Mouse (Mus musculus) liver, embryonic 16.5 days (tissue): ENCODE results near the gene Ngef. TPM values are rescaled to one million over a fixed set of nuclear protein-coding genes. Genes with fewer than 3 reads are reported as not detected.

Experiments
- ATAC-seq: fragments of 200-750 bp; cut with Nextera tagmentation; 2 replicates; pipeline ENCODE4 v1.8.0; 2017; ENCODE audit warnings: low read depth, mild to moderate bottlenecking, moderate number of reproducible peaks, moderate library complexity
- H3K27ac ChIP-seq: fragments of 300-500 bp; sonication (generic); 2 replicates; pipeline ENCODE4 v1.5.1; 2014; ENCODE audit warnings: mild to moderate bottlenecking, low read length
- H3K27me3 ChIP-seq: fragments of 300-500 bp; sonication (generic); 2 replicates; pipeline ENCODE4 v1.6.1; 2014; ENCODE audit warnings: low read depth, low read length, mixed read lengths; ENCODE audit not compliant: control insufficient read depth, insufficient read depth
- H3K36me3 ChIP-seq: fragments of 300-500 bp; sonication (generic); 2 replicates; pipeline ENCODE4 v1.6.1; 2014; ENCODE audit warnings: mild to moderate bottlenecking; ENCODE audit not compliant: control insufficient read depth, insufficient read depth
- H3K4me1 ChIP-seq: fragments of 300-500 bp; sonication (generic); 2 replicates; pipeline ENCODE4 v1.6.1; 2014; ENCODE audit warnings: low read depth, low read length, mixed read lengths; ENCODE audit not compliant: control insufficient read depth
- H3K4me2 ChIP-seq: fragments of 300-500 bp; sonication (generic); 2 replicates; pipeline ENCODE4 v1.6.1; 2014; ENCODE audit warnings: low read depth, low read length, mixed read lengths
- H3K4me3 ChIP-seq: fragments of 300-500 bp; sonication (generic); 2 replicates; pipeline ENCODE4 v1.5.1; 2014; ENCODE audit warnings: low read depth, mild to moderate bottlenecking, low read length
- H3K9ac ChIP-seq: fragments of 300-500 bp; sonication (generic); 2 replicates; pipeline ENCODE4 v1.6.1; 2014; ENCODE audit warnings: low read depth, low read length
- H3K9me3 ChIP-seq: fragments of 300-500 bp; sonication (generic); replicated peaks from 2 replicates; pipeline ENCODE4 v1.6.1; 2016; ENCODE audit warnings: low read length; ENCODE audit not compliant: control insufficient read depth
- WGBS: fragments of 180-500 bp; shearing (Covaris S2); extraction: QIAGEN DNeasy Blood & Tissue Kit; methylation state at CpG from one replicate; pipeline ENCODE4 v1.1.7; 2014; ENCODE audit not compliant: insufficient replicate concordance; 5-methylcytosine and 5-hydroxymethylcytosine counted together
- polyA plus RNA-seq: library from polyadenylated mRNA; unstranded; fragments of >200 nt; fragmentation: Nextera tagmentation; extraction: Ambion mirVana; gene quantifications from 2 replicates; pipeline ENCODE4 v1.2.1, GENCODE M21; 2015

The Ngef gene
- polyA plus RNA-seq, 1 experiment from 2014 or later = 10.3 TPM

- no peak for ATAC-seq
- Histone ChIP-seq H3K9me3 (no peaks in the 10 kb centered on the region), H3K4me1 (no peaks in the 10 kb centered on the region; the same call in 1 of the 2 replicates), H3K27me3 (no peaks in the 10 kb centered on the region), H3K27ac (no peak overlapping the region), H3K4me2 (no peak overlapping the region), H3K9ac (no peak overlapping the region), H3K36me3 (no peaks in the 10 kb centered on the region), H3K4me3 (no peak overlapping the region)
- WGBS = 67% methylated on average over 2 of the region's 2 CpGs
These were observed 31.6 kb upstream of the Ngef start for GRCm38 (mm10) chr1:87605296-87605695.

GRCm38 (mm10) chr1:87603389-87603788, 29.7 kb upstream of the Ngef start:
- Histone ChIP-seq H3K4me1 (no peaks in the 10 kb centered on the region; the same call in 1 of the 2 replicates), H3K36me3 (no peaks in the 10 kb centered on the region), H3K4me2 (no peak overlapping the region), H3K27me3 (no peaks in the 10 kb centered on the region), H3K9me3 (no peaks in the 10 kb centered on the region), H3K27ac (no peak overlapping the region), H3K4me3 (no peak overlapping the region), H3K9ac (no peak overlapping the region)
- 60% methylated on average over 5 of the region's 5 CpGs for WGBS
- ATAC-seq = no peak

GRCm38 (mm10) chr1:87601801-87602200, 28.1 kb upstream of the Ngef start:
- H3K4me2 ChIP-seq = no peak overlapping the region
- no peak for ATAC-seq
- 41% methylated on average over 2 of the region's 2 CpGs for WGBS

GRCm38 (mm10) chr1:87600533-87600932, 26.9 kb upstream of the Ngef start:
- H3K4me2 ChIP-seq = no peak overlapping the region
- H3K9me3 ChIP-seq = no peaks in the 10 kb centered on the region
- H3K4me3 ChIP-seq = no peak overlapping the region
- no peaks in the 10 kb centered on the region for H3K4me1 ChIP-seq
- WGBS = 53% methylated on average over 7 of the region's 7 CpGs
- no peak overlapping the region for H3K27ac ChIP-seq
- no peaks in the 10 kb centered on the region for H3K36me3 ChIP-seq
- no peak overlapping the region for H3K9ac ChIP-seq
- no peaks in the 10 kb centered on the region for H3K27me3 ChIP-seq
- ATAC-seq = peak; percentile 63; the same call in 1 of the 2 replicates

More at GRCm38 (mm10) chr1:87601801-87602200, 28.1 kb upstream of the Ngef start:
- H3K9me3 ChIP-seq = no peaks in the 10 kb centered on the region
- no peaks in the 10 kb centered on the region for H3K36me3 ChIP-seq
- H3K4me3 ChIP-seq = no peak overlapping the region
- no peaks in the 10 kb centered on the region for H3K27me3 ChIP-seq
- no peak overlapping the region for H3K9ac ChIP-seq
- no peak overlapping the region for H3K27ac ChIP-seq
- no peaks in the 10 kb centered on the region for H3K4me1 ChIP-seq

- Histone ChIP-seq H3K27me3 (no peaks in the 10 kb centered on the region), H3K4me3 (no peak overlapping the region), H3K9ac (no peak overlapping the region), H3K36me3 (no peaks in the 10 kb centered on the region), H3K4me1 (no peaks in the 10 kb centered on the region), H3K4me2 (no peak overlapping the region), H3K9me3 (no peaks in the 10 kb centered on the region), H3K27ac (no peak overlapping the region)
- WGBS = 79% methylated on average over 10 of the region's 10 CpGs
- ATAC-seq = no peak
These were observed 21.0 kb upstream of the Ngef start for GRCm38 (mm10) chr1:87594671-87595070.

- Histone ChIP-seq H3K36me3 (no peaks in the 10 kb centered on the region), H3K9ac (no peak overlapping the region), H3K4me2 (no peak overlapping the region), H3K9me3 (no peaks in the 10 kb centered on the region), H3K27me3 (no peaks in the 10 kb centered on the region), H3K4me3 (no peak overlapping the region), H3K4me1 (no peaks in the 10 kb centered on the region), H3K27ac (no peak overlapping the region)
- ATAC-seq = no peak
- WGBS = 43% methylated on average over 3 of the region's 3 CpGs
These were observed 20.6 kb upstream of the Ngef start for GRCm38 (mm10) chr1:87594261-87594660.

GRCm38 (mm10) chr1:87589980-87590379, 16.3 kb upstream of the Ngef start:
- H3K4me3 ChIP-seq = no peak overlapping the region
- no peak for ATAC-seq
- no peak overlapping the region for H3K4me2 ChIP-seq
- 67% methylated on average over 8 of the region's 8 CpGs for WGBS
- no peaks in the 10 kb centered on the region for H3K9me3 ChIP-seq
- no peak overlapping the region for H3K27ac ChIP-seq
- H3K27me3 ChIP-seq = no peaks in the 10 kb centered on the region
- no peaks in the 10 kb centered on the region for H3K4me1 ChIP-seq
- H3K36me3 ChIP-seq = no peaks in the 10 kb centered on the region
- no peak overlapping the region for H3K9ac ChIP-seq

- H3K4me3 ChIP-seq = no peak overlapping the region
- no peaks in the 10 kb centered on the region for H3K4me1 ChIP-seq
- H3K4me2 ChIP-seq = no peak overlapping the region
- H3K36me3 ChIP-seq = no peaks in the 10 kb centered on the region
- H3K27me3 ChIP-seq = no peaks in the 10 kb centered on the region
- H3K27ac ChIP-seq = no peak overlapping the region
- no peak for ATAC-seq
- WGBS = 73% methylated on average over 7 of the region's 7 CpGs
- no peak overlapping the region for H3K9ac ChIP-seq
- H3K9me3 ChIP-seq = no peaks in the 10 kb centered on the region
These were observed 15.5 kb upstream of the Ngef start for GRCm38 (mm10) chr1:87589162-87589561.

- H3K27me3 ChIP-seq = no peaks in the 10 kb centered on the region
- H3K9me3 ChIP-seq = no peaks in the 10 kb centered on the region
- H3K9ac ChIP-seq = no peak overlapping the region
- no peaks in the 10 kb centered on the region for H3K4me1 ChIP-seq
- no peaks in the 10 kb centered on the region for H3K36me3 ChIP-seq
- H3K4me3 ChIP-seq = no peak overlapping the region
- no peak for ATAC-seq
- H3K4me2 ChIP-seq = no peak overlapping the region
- no peak overlapping the region for H3K27ac ChIP-seq
- 12% methylated on average over 3 of the region's 3 CpGs for WGBS
These were observed 7.2 kb upstream of the Ngef start for GRCm38 (mm10) chr1:87580824-87581223.
